Mouse (Mus musculus) MEL (cell line): ENCODE results near the gene Oscp1.
A peak's percentile ranks its signal among the peaks of the same experiment; 100 is the strongest.

Experiments
- HCFC1 ChIP-seq: IDR thresholded peaks from 2 replicates; pipeline ENCODE4 v1.6.1; 2012; ENCODE audit warnings: low read depth, mild to moderate bottlenecking, inconsistent platforms, low read length, improper control_type of control experiment, moderate library complexity
- MEF2A ChIP-seq: IDR thresholded peaks from 2 replicates; pipeline ENCODE4 v1.6.1; 2014; ENCODE audit warnings: low read depth, mild to moderate bottlenecking, inconsistent platforms, low read length, improper control_type of control experiment; ENCODE audit not compliant: poor library complexity, insufficient replicate concordance, severe bottlenecking; ENCODE audit errors: extremely low read depth
- POLR2A ChIP-seq, 2 experiments: IDR thresholded peaks; 2 replicates each; pipeline ENCODE4 v1.6.1; 2011 to 2012; ENCODE audit warnings: low read length in 2 of 2, mild to moderate bottlenecking in 2 of 2, control low read depth in 1 of 2, improper control_type of control experiment in 1 of 2, low read depth in 1 of 2, moderate library complexity in 1 of 2; ENCODE audit not compliant: control insufficient read depth in 1 of 2, insufficient read depth in 1 of 2, poor library complexity in 1 of 2
- TCF12 ChIP-seq: IDR thresholded peaks from 2 replicates; pipeline ENCODE4 v1.6.1; 2014; ENCODE audit warnings: low read depth, mild to moderate bottlenecking, inconsistent platforms, low read length, improper control_type of control experiment, moderate library complexity

- TF ChIP-seq TCF12 (no peak), MEF2A (no peak), HCFC1 (0 out of 2 replicates have a peak, but pooled peaks have one; percentile 42), POLR2A (IDR thresholded peaks at IDR 0.05; ENCODE audit: control insufficient read depth in 1 of 2, insufficient read depth in 1 of 2, low read depth in 1 of 2, low read length in 2 of 2, poor library complexity in 1 of 2) (no peak)
Measured at GRCm38 (mm10) chr4:126085996-126086576, 27.7 kb downstream of the Oscp1 start.
